Mouse (Mus musculus): ENCODE measurements around the gene Foxe3.

Gene Foxe3

DNA sequence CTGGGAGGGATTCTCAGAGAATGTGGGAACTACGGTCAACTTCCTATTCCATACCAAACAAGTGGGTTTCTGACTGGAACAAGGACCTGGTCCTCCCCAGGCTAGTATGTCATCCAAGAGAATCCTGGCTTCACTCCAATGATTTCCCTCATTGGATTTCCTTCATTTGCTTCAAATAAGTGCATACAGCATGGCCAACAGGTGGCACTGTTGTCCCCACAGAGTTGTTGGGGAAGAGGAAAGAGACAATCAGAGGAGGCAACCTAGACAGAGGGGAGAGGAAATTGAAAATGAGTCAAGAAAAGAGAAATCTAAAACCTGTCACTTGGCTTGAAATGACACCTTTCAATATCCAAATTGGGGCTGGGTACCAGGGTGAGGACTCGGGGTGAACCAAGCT lies 8.7 kb downstream of the Foxe3 start:
- DNase-seq (ENCODE audit: low read depth, low spot score): no peak

DNA sequence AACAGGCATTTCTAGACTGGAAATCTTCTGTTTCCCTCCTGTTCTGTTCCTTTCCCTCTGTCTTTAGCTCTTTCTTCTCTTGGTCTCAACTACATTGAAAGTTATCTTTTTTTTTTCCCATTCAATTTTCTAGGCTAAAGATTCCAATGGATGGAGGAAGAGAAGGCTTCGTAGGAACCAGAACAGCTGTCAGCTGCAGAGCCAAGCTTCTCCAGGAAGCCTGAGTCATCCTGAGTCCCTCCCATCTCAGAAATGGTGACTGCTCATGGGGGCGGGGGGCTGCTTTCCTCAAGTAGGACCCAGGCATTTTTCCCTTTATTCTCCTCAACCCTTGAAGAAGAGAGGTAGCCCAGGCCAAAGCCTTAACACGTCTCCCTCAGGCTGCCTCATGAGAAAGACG lies 9.8 kb downstream of the Foxe3 start:
- no peak for DNase-seq (ENCODE audit: low read depth, low spot score)

GRCm38 (mm10) chr4:114913594-114913962 lies 12.2 kb downstream of the Foxe3 start:
- no peak for DNase-seq (ENCODE audit: low read depth, low spot score)

DNA sequence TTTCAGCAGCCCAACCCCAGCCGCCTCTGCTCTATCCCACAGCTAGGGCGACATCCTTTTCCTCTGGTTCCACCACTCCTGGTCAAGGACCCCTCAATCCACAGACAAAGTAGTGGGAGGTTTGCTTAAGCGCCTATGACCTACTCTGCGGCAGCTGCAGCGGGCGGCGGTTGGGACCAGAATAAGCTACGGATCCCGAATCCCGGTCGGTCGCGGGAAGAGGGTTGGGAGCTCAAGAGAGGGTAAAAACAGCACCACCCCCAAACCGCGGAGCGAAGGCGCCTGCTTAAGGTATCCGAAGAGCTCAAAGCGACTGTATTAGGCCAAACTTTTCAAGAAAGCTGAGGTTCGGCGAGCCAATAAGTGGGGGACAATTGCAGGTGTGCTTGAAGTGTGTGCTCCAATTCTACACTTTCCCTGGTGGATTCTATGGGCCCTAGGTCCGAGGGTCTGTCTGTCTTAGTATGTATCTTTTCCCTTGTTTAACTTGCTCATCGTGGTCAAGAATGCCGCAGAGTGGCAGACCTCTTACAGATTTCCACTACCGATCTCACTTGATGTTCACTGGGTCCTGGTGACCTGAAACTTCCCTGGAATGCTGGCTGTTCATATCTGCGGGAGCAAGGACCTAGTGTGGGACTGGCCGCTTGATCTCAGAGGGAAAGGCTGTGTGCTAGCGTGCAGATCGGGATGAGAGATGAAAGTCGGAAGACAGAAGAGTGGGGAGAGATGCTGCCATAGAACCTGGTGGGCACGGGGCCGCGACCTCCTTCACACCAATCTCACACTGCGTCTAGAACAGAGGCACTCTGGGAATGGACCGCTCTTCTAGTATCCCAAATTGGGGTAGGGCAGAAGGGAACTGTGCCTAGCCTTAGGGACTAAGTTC lies 12.9 kb downstream of the Foxe3 start:
- DNase-seq (ENCODE audit: low read depth, low spot score): no peak

- DNase-seq (ENCODE audit: low read depth, low spot score): no peak
Observed at GRCm38 (mm10) chr4:114909602-114910484, 16.0 kb downstream of the Foxe3 start.

DNA sequence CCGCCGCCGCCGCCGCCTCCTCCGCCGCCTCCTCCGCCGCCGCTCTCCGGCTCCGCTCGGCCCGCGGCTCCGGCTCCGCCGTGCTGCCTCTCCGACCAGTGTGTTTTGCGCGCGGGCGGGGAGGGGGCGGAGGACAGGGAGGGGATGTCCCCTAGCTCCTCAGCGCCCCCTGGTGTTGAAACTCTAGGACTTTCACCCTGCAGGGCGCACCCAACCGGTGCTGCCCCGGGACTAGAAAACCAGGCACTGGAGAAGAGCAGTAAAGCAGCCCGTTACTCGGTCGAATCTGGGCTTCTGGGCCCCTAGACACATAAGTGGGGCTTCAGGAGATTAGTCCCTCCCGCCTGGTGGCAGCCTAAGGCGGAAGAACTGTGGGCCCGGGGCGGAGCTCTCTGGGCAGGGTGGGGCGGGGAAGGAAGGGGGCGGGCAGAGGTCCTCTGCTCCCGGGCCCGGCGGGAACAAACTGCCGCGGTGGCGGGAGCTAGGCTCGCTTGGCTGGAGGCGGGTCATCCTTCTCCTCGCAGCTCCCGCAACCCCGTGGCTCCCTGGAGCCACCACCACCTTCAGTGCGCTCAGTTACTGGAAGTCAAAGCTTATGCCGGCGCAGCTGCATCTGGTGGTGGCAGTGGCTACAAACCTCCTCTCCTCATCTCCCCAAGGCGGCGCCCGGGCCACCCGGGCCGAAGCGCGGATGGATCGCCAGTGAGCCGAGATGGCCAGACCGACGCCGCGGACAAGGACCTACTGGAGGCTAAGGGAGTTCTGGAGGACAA lies 16.8 kb downstream of the Foxe3 start, which contains the start of gene Foxd2:
Gene Foxd2, minus strand, starts transcription at position 45 of the 773 bp plus-strand sequence.
- DNase-seq (ENCODE audit: low read depth, low spot score): no peak

DNA sequence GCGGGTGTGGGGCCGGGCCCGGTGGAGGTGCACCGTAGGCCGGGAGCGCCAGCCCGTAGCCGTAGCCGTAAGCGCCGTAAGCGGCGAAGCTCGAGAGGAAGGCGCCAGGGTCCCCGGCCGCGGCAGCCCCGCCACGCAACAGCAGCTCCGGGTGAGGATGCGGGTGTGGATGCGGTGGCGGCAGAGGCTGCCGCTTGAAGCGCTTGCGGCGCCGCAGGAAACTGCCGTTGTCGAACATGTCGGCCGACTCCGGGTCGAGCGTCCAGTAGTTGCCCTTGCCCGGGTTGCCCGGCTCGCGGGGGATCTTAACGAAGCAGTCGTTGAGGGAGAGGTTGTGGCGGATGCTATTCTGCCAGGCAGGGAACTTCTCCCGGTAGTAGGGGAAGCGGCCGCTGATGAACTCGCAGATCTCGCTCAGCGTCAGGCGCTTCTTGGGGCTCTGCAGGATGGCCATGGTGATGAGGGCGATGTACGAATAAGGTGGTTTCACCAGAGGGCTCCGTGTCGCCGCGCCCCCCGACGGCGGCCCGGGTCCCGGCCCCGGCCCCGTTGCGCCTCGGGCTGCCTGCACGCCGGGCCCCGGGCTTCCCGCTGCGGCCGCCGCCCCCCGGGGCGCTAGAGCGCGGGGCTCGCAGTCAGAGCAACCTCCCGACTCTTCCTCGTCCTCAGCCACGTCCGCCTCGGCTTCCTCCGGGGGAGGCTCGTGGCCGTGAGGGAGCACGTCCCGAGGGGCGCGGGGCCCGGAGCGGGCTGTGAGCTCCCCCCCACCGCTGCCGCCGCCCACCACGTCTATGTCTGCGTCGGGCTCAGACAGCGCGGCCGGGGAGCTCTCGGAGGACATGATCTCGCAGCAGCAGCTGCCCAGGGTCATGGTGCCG lies 17.6 kb downstream of the Foxe3 start:
- DNase-seq (ENCODE audit: low read depth, low spot score): no peak

GRCm38 (mm10) chr4:114907056-114907917 lies 18.5 kb downstream of the Foxe3 start:
- DNase-seq (ENCODE audit: low read depth, low spot score): no peak

DNA sequence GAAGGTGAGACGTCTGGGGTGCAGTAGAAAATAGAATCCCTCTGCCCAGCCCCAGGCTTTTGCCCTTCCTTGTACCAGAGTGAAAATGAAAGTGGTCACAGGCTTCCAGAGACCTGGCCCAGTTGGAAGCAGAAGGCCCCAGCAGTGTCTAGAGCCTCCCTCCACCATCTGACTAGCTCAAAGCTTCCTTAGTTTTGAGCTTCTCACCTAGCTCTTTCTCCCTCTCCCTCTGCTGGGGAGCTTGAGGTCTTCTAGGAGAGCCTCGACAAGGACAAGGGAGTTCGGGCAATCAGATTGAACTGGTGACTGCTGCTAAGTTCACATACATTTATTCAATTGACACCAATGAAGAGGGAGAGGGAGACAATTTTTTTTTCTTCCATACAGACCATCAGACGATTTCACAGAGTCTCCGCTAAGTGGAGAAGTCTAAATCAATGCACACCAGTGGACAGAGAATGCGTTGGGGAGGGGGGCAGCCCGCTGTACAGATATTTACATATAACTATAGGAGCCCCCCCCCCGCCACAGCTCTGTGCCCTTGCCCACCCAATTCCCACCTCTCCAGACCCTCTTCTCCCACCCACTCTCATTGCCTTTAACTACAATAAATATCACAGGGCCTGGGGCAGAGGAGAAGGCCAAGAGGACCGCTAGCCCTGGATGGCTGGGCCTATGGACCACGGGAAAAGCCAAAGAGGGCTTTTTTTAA lies 19.7 kb downstream of the Foxe3 start:
- no peak for DNase-seq (ENCODE audit: low read depth, low spot score)

- DNase-seq (ENCODE audit: low read depth, low spot score): no peak
Observed at GRCm38 (mm10) chr4:114905501-114905900, 20.3 kb downstream of the Foxe3 start.

- DNase-seq (ENCODE audit: low read depth, low spot score): no peak
Observed at GRCm38 (mm10) chr4:114903422-114903782, 22.4 kb downstream of the Foxe3 start.

GRCm38 (mm10) chr4:114902641-114903421 lies 23.0 kb downstream of the Foxe3 start:
- DNase-seq (ENCODE audit: low read depth, low spot score): no peak

GRCm38 (mm10) chr4:114901643-114902351 lies 24.0 kb downstream of the Foxe3 start:
- no peak for DNase-seq (ENCODE audit: low read depth, low spot score)

DNA sequence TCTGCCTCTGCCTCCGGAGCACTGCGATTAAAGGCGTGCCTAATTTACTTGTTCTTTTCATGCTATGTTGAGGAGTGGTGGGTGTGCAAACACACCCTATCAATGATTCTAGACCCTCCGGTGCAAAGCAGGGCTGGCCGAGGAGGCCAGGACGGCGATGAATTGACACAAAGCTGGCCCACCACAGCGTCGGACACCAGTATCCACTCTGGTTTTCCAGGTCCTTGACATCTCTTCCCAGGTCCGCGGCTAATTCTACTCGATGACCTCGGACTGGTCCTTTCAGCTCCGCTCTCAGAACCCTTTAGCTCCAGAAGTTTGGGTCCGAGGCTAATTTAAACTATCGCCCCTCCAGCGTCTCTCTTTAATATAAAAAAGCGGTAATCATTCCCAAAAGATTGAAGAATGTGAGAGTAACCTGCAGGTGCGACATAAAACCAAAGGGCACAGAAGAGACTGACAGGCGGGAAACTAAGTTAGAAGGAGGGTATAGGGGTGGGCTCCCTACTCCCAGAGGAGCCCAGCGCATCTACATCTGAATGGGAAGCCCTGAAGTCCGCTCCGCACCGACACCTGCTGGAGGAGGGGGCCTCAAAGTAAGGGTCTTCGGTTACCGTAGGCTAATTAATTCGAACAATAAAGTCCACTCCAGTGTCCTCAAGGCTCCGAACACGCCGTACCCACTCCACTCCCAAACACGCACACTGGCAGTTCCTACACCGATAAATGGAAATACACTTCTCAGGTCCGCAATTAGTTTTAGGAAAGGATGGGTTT lies 24.8 kb downstream of the Foxe3 start:
- DNase-seq (ENCODE audit: low read depth, low spot score): no peak

- DNase-seq (ENCODE audit: low read depth, low spot score): no peak
Observed at GRCm38 (mm10) chr4:114899885-114900284, 25.9 kb downstream of the Foxe3 start.

GRCm38 (mm10) chr4:114897853-114898252 lies 28.0 kb downstream of the Foxe3 start:
- no peak for DNase-seq (ENCODE audit: low read depth, low spot score)

GRCm38 (mm10) chr4:114882232-114882631 lies 43.6 kb downstream of the Foxe3 start:
- DNase-seq (ENCODE audit: low read depth, low spot score): no peak
